Mouse (Mus musculus) midbrain, embryonic 11.5 days (tissue): ENCODE results near the gene Dok5. TPM values are rescaled to one million over a fixed set of nuclear protein-coding genes. Genes with fewer than 3 reads are reported as not detected.
A peak's percentile ranks its signal among the peaks of the same experiment; 100 is the strongest.

Experiments used
- ATAC-seq: fragments of 200-750 bp; cut with Nextera tagmentation; 2 replicates; pipeline ENCODE4 v1.8.0; 2017; ENCODE audit warnings: moderate TSS enrichment, moderate library complexity; ENCODE audit not compliant: low FRiP score
- DNase-seq: peaks from one replicate; pipeline ENCODE4 v3.0.0; 2015; ENCODE audit warnings: low spot score; ENCODE audit errors: missing footprints
- H3K27ac ChIP-seq: fragments of 300-500 bp; sonication (generic); 2 replicates; pipeline ENCODE4 v1.5.1; 2014; ENCODE audit warnings: low read depth, low read length
- H3K27me3 ChIP-seq: fragments of 300-500 bp; sonication (generic); 2 replicates; pipeline ENCODE4 v1.6.1; 2014; ENCODE audit warnings: mild to moderate bottlenecking, low read length, moderate library complexity, mixed read lengths; ENCODE audit not compliant: control insufficient read depth, insufficient read depth
- H3K36me3 ChIP-seq: fragments of 300-500 bp; sonication (generic); 2 replicates; pipeline ENCODE4 v1.6.1; 2014; ENCODE audit warnings: mild to moderate bottlenecking, low read length, moderate library complexity, mixed read lengths; ENCODE audit not compliant: control insufficient read depth, insufficient read depth
- H3K4me1 ChIP-seq: fragments of 300-500 bp; sonication (generic); 2 replicates; pipeline ENCODE4 v1.6.1; 2014; ENCODE audit warnings: low read length; ENCODE audit not compliant: control insufficient read depth, insufficient read depth
- H3K4me2 ChIP-seq: fragments of 300-500 bp; sonication (generic); 2 replicates; pipeline ENCODE4 v1.6.1; 2014; ENCODE audit warnings: mild to moderate bottlenecking, moderate library complexity
- H3K4me3 ChIP-seq: fragments of 300-500 bp; sonication (generic); 2 replicates; pipeline ENCODE4 v1.5.1; 2014; ENCODE audit warnings: low read depth, low read length
- H3K9ac ChIP-seq: fragments of 300-500 bp; sonication (generic); 2 replicates; pipeline ENCODE4 v1.6.1; 2014; ENCODE audit warnings: low read length
- H3K9me3 ChIP-seq: fragments of 300-500 bp; sonication (generic); 2 replicates; pipeline ENCODE4 v1.6.1; 2016; ENCODE audit warnings: low read length; ENCODE audit not compliant: control insufficient read depth
- WGBS: fragments of 180-500 bp; shearing (Covaris S2); extraction: QIAGEN DNeasy Blood & Tissue Kit; methylation state at CpG from one replicate; pipeline ENCODE4 v1.1.7; 2014; 5-methylcytosine and 5-hydroxymethylcytosine counted together
- polyA plus RNA-seq: library from polyadenylated mRNA; unstranded; fragments of >200 nt; fragmentation: Nextera tagmentation; extraction: Ambion mirVana; gene quantifications from 2 replicates; pipeline ENCODE4 v1.2.1, GENCODE M21; 2014

Gene Dok5
- polyA plus RNA-seq, 1 experiment from 2014 or later: 19.5 TPM

DNA sequence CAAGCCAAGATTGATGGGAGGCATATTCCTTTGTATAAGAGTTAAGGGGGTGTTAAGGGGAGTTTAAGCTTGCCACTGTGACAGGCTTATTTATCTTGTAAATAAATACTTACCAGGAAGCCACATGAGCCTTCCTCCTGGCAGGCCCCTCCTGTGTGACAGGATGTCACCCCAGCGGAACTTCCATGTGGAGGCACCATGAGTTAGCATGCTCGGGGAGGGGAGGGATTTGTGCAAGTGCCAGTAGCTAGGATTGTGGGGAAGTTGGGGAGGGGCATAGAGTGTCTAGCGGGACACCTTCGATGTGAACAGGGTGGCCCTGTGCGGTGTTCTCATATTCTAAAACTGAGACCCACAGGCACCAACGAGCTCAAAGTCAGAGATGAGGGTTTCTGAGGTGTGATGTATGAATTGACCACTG is 97.6 kb downstream of the Dok5 start:
- ATAC-seq (0 out of 2 replicates have a peak, but pooled peaks have one; percentile 16), DNase-seq (no peak)
- no peak overlapping the region for H3K27ac ChIP-seq
- no peak overlapping the region for H3K4me3 ChIP-seq
- no peaks in the 10 kb centered on the region for H3K27me3 ChIP-seq
- H3K36me3 ChIP-seq: no peaks in the 10 kb centered on the region
- H3K4me1 ChIP-seq: peaks cover 8% of the 10 kb centered on the region
- 79% methylated on average over 6 of the region's 6 CpGs for WGBS
- H3K4me2 ChIP-seq: no peak overlapping the region
- H3K9ac ChIP-seq: no peak overlapping the region
- no peaks in the 10 kb centered on the region for H3K9me3 ChIP-seq

- peaks cover 8% of the 10 kb centered on the region for H3K4me1 ChIP-seq
- no peak overlapping the region for H3K9ac ChIP-seq
- no peak overlapping the region for H3K27ac ChIP-seq
- no peaks in the 10 kb centered on the region for H3K36me3 ChIP-seq
- no peak overlapping the region for H3K4me2 ChIP-seq
- DNase-seq (no peak), ATAC-seq (no peak)
- no peaks in the 10 kb centered on the region for H3K9me3 ChIP-seq
- no peak overlapping the region for H3K4me3 ChIP-seq
- 89% methylated on average over 14 of the region's 14 CpGs for WGBS
- H3K27me3 ChIP-seq: no peaks in the 10 kb centered on the region
These were observed 98.4 kb downstream of the Dok5 start for GRCm38 (mm10) chr2:170829988-170830387.

DNA sequence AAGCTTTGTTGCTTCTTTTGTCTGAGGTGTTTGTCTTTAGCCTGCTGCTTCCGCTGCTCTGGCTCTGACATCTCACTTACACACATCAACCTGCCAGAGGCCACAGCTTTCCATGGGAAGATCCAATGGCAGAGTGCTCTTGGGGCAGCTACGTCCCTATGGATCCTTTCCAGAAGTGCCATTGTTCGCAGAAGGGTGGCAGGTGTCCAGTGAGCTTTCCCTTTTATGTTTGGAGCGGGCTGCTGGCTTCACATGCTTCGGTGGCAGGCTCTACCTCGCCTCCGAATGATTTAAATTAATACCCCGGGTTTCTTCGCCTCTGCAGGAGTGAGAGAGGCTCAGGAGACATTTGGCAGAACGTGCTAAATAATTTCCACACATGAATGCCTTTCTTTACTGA is 105.3 kb downstream of the Dok5 start:
- no peak overlapping the region for H3K27ac ChIP-seq
- 48% methylated on average over 10 of the region's 10 CpGs for WGBS
- DNase-seq: no peak

GRCm38 (mm10) chr2:170837363-170837762 is 105.8 kb downstream of the Dok5 start:
- H3K36me3 ChIP-seq: no peaks in the 10 kb centered on the region
- WGBS: 72% methylated on average over 11 of the region's 11 CpGs
- peaks cover 4% of the 10 kb centered on the region for H3K4me1 ChIP-seq
- ATAC-seq (0 out of 2 replicates have a peak, but pooled peaks have one; percentile 14), DNase-seq (no peak)
- H3K27ac ChIP-seq: no peak overlapping the region
- no peak overlapping the region for H3K4me3 ChIP-seq
- H3K27me3 ChIP-seq: no peaks in the 10 kb centered on the region
- no peak overlapping the region for H3K9ac ChIP-seq
- no peak overlapping the region for H3K4me2 ChIP-seq
- H3K9me3 ChIP-seq: no peaks in the 10 kb centered on the region

More for the DNA sequence above, 105.3 kb downstream of the Dok5 start:
- Histone ChIP-seq H3K36me3 (no peaks in the 10 kb centered on the region), H3K4me1 (peaks cover 4% of the 10 kb centered on the region), H3K4me3 (no peak overlapping the region), H3K9me3 (no peaks in the 10 kb centered on the region), H3K4me2 (no peak overlapping the region), H3K9ac (no peak overlapping the region), H3K27me3 (no peaks in the 10 kb centered on the region)
- 0 out of 2 replicates have a peak, but pooled peaks have one; percentile 22 for ATAC-seq

- no peak overlapping the region for H3K9ac ChIP-seq
- no peak overlapping the region for H3K4me3 ChIP-seq
- H3K9me3 ChIP-seq: no peaks in the 10 kb centered on the region
- peak overlapping the region; percentile 17; the same call in 1 of the 2 replicates for H3K27ac ChIP-seq
- H3K27me3 ChIP-seq: no peaks in the 10 kb centered on the region
- H3K4me2 ChIP-seq: no peak overlapping the region
- H3K4me1 ChIP-seq: peaks cover 4% of the 10 kb centered on the region
- DNase-seq (peak; percentile 93), ATAC-seq (peak; percentile 86)
- WGBS: 21% methylated on average over 12 of the region's 12 CpGs
- H3K36me3 ChIP-seq: no peaks in the 10 kb centered on the region
These were observed 106.4 kb downstream of the Dok5 start for GRCm38 (mm10) chr2:170837824-170838557.

- 79% methylated on average over 13 of the region's 13 CpGs for WGBS
- Histone ChIP-seq H3K4me2 (no peak overlapping the region), H3K36me3 (no peaks in the 10 kb centered on the region), H3K27ac (no peak overlapping the region), H3K9ac (no peak overlapping the region), H3K4me3 (no peak overlapping the region), H3K9me3 (no peaks in the 10 kb centered on the region), H3K27me3 (no peaks in the 10 kb centered on the region), H3K4me1 (peaks cover 4% of the 10 kb centered on the region)
- DNase-seq (no peak), ATAC-seq (no peak)
These were observed 109.9 kb downstream of the Dok5 start for GRCm38 (mm10) chr2:170841441-170841965.

DNA sequence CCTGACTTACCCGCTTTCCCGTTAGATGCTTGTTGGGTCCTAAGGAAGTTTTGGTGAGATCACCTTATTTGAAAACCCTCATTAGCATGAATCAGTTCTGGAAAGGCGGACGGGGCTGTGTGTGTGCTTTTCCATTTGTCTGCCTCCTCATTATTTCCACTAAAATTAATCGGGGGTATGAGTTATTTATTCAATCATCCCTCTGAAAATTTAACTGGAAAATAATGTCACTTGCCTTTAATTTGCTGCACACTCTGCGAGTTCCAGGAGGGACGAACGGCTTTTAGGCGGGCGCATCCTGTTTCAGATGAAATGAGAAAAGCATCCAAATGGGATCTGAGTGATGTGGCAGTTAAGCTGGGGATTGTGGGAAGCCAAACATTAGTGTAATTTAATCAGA is 113.9 kb downstream of the Dok5 start:
- no peaks in the 10 kb centered on the region for H3K4me1 ChIP-seq
- H3K4me2 ChIP-seq: no peak overlapping the region
- no peak overlapping the region for H3K4me3 ChIP-seq
- no peaks in the 10 kb centered on the region for H3K27me3 ChIP-seq
- H3K36me3 ChIP-seq: no peaks in the 10 kb centered on the region
- 84% methylated on average over 10 of the region's 10 CpGs for WGBS
- no peak overlapping the region for H3K27ac ChIP-seq
- DNase-seq: no peak
- H3K9ac ChIP-seq: no peak overlapping the region
- no peaks in the 10 kb centered on the region for H3K9me3 ChIP-seq
- ATAC-seq: no peak

GRCm38 (mm10) chr2:170850058-170850457 is 118.5 kb downstream of the Dok5 start:
- no peak for DNase-seq

DNA sequence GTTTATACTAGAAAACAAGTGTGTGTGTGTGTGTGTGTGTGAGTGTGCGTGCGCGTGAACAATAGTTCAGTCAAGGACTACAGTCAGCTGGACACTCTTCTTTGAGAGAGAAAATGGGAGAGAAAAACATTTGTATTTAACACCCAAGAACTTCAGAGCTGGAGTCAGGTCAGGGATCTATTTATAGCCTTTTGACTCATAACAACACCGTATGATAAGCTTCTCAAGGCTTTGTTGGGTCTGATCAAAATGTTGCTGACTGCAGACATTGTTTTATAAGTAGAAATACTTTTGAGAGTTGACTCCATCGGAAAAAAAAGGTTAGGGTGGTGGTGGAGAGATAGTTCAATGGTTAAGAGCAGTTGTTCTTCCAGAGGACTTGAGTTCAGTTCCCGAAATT is 120.7 kb downstream of the Dok5 start:
- H3K27me3 ChIP-seq: no peaks in the 10 kb centered on the region
- no peak for ATAC-seq
- no peak for DNase-seq
- H3K4me2 ChIP-seq: no peak overlapping the region
- no peaks in the 10 kb centered on the region for H3K4me1 ChIP-seq
- no peak overlapping the region for H3K4me3 ChIP-seq
- no peak overlapping the region for H3K9ac ChIP-seq
- no peaks in the 10 kb centered on the region for H3K9me3 ChIP-seq
- no peaks in the 10 kb centered on the region for H3K36me3 ChIP-seq
- no peak overlapping the region for H3K27ac ChIP-seq
- 92% methylated on average over 6 of the region's 6 CpGs for WGBS

More at GRCm38 (mm10) chr2:170850058-170850457, 118.5 kb downstream of the Dok5 start:
- H3K4me1 ChIP-seq: no peaks in the 10 kb centered on the region
- no peaks in the 10 kb centered on the region for H3K9me3 ChIP-seq
- H3K4me2 ChIP-seq: no peak overlapping the region
- 97% methylated on average over 4 of the region's 4 CpGs for WGBS
- H3K27me3 ChIP-seq: no peaks in the 10 kb centered on the region
- H3K4me3 ChIP-seq: no peak overlapping the region
- ATAC-seq: no peak
- H3K36me3 ChIP-seq: no peaks in the 10 kb centered on the region
- H3K27ac ChIP-seq: no peak overlapping the region
- H3K9ac ChIP-seq: no peak overlapping the region
